Mouse (Mus musculus) spleen, adult 10 weeks (tissue): ENCODE measurements around the gene Nacc1. TPM values are rescaled to one million over a fixed set of nuclear protein-coding genes. Genes with fewer than 3 reads are reported as not detected.

Source experiments
- polyA plus RNA-seq: library from polyadenylated mRNA; stranded (reverse); fragments of 350-450 nt; fragmentation: Illumina TruSeq; extraction: RNeasy Lipid Tissue Mini Kit (QIAGEN cat#74804); gene quantifications from one replicate; pipeline ENCODE4 v1.2.3, GENCODE M21; 2015; ENCODE audit warnings: low replicate concordance; ENCODE audit not compliant: insufficient read depth

The Nacc1 gene
- 21.1 TPM for polyA plus RNA-seq

GRCm38 (mm10) chr8:84687705-84688100 is at the start of gene Nacc1:
Gene Nacc1 (minus strand): TSS chr8:84687862.

DNA sequence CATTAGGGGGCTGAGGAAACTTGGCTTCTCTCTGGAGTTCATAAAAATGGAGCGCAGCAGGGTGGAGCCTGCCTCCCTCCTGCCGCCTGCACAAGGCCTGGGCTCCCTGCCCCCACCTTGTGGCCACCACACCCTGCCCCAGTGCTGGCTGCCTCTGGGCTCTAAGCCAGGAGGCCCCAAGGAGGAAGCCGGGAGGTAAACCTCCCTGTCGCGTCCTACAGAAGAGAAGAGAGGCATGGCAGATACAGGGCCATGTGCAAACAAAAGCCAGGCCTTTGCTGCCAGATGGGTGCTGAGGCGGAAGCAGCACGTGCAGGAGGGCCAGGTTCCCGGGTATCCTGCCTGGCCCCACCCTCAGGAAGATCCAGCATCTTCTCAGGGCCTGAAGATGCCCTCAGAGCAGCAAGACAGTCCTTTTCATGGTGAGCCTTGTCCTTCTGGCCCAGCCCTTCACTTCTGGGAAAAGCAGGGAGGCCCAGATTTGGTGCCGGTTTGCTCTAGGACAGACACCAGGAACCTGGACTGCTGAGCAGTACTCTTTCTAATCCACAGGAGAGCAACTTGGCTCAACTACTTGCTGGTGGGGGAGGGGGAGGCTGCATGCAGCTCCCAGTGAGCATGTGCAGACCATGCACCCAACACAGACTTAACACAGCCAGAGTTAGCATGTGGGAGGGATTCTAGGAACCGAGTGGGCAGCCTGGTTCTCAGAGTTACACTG is 35.3 kb upstream of the Nacc1 start, which contains the start of gene G430095P16Rik:
Gene G430095P16Rik, plus strand, starts transcription at position 158 of the 721 bp plus-strand sequence.

GRCm38 (mm10) chr8:84700941-84701911 is 13.6 kb upstream of the Nacc1 start, which contains the start of gene Lyl1:
Gene Lyl1 (plus strand): TSS chr8:84701457.

GRCm38 (mm10) chr8:84686191-84687002 is 1.3 kb downstream of the Nacc1 start, which contains the start of gene Trmt1:
Gene Trmt1 (plus strand): TSS chr8:84686307.

GRCm38 (mm10) chr8:84662581-84663065 is 25.0 kb downstream of the Nacc1 start, which contains the start of gene Ier2:
Gene Ier2 (minus strand): TSS chr8:84662852.

Other genes with a start within 250 kb of the Nacc1 start
- gene Ier2, start 25.0 kb downstream of the Nacc1 start, polyA plus RNA-seq, result 6.3 TPM
- gene Trmt1, start 1.6 kb downstream of the Nacc1 start, polyA plus RNA-seq, result 68.9 TPM
- 8.5 TPM for gene Lyl1, start 13.6 kb upstream of the Nacc1 start, polyA plus RNA-seq
- gene G430095P16Rik, start 35.1 kb upstream of the Nacc1 start, polyA plus RNA-seq, result 3.2 TPM
- 5.1 TPM for gene Nfix, start 112.5 kb upstream of the Nacc1 start, polyA plus RNA-seq
- 3.8 TPM for gene Dand5, start 135.0 kb upstream of the Nacc1 start, polyA plus RNA-seq
- gene Gadd45gip1, start 143.7 kb upstream of the Nacc1 start, polyA plus RNA-seq, result 5.4 TPM
- 62.4 TPM for gene Rad23a, start 152.8 kb upstream of the Nacc1 start, polyA plus RNA-seq
- 968 TPM for gene Calr, start 159.1 kb upstream of the Nacc1 start, polyA plus RNA-seq
- 37.0 TPM for gene Farsa, start 169.1 kb upstream of the Nacc1 start, polyA plus RNA-seq
- 12.6 TPM for gene Syce2, start 184.2 kb upstream of the Nacc1 start, polyA plus RNA-seq
- gene Gcdh, start 206.1 kb upstream of the Nacc1 start, polyA plus RNA-seq, result 24.2 TPM
- gene Klf1, start 214.1 kb upstream of the Nacc1 start, polyA plus RNA-seq, result 6.7 TPM
- 49.3 TPM for gene Dnase2a, start 220.7 kb upstream of the Nacc1 start, polyA plus RNA-seq
- gene Mast1, start 249.5 kb upstream of the Nacc1 start, polyA plus RNA-seq, result not detected